Mouse (Mus musculus) limb, embryonic 15.5 days (tissue): ENCODE measurements around the gene Mtmr3. TPM values are rescaled to one million over a fixed set of nuclear protein-coding genes. Genes with fewer than 3 reads are reported as not detected.
A peak's percentile ranks its signal among the peaks of the same experiment; 100 is the strongest.

Source experiments
- ATAC-seq: fragments of 200-750 bp; cut with Nextera tagmentation; 2 replicates; pipeline ENCODE4 v1.8.0; 2017; ENCODE audit warnings: low read depth, moderate TSS enrichment; ENCODE audit not compliant: insufficient number of reproducible peaks, low FRiP score, low TSS enrichment
- H3K27ac ChIP-seq: fragments of 300-500 bp; sonication (generic); 2 replicates; pipeline ENCODE4 v1.5.1; 2015; ENCODE audit warnings: moderate library complexity, mild to moderate bottlenecking, inconsistent platforms
- H3K27me3 ChIP-seq: fragments of 300-500 bp; sonication (generic); 2 replicates; pipeline ENCODE4 v1.6.1; 2015; ENCODE audit warnings: inconsistent platforms
- H3K36me3 ChIP-seq: fragments of 300-500 bp; sonication (generic); 2 replicates; pipeline ENCODE4 v1.6.1; 2015; ENCODE audit warnings: inconsistent platforms
- H3K4me1 ChIP-seq: fragments of 300-500 bp; sonication (generic); 2 replicates; pipeline ENCODE4 v1.6.1; 2015; ENCODE audit warnings: inconsistent platforms
- H3K4me2 ChIP-seq: fragments of 300-500 bp; sonication (generic); 2 replicates; pipeline ENCODE4 v1.6.1; 2015; ENCODE audit warnings: mild to moderate bottlenecking, inconsistent platforms
- H3K4me3 ChIP-seq: fragments of 300-500 bp; sonication (generic); 2 replicates; pipeline ENCODE4 v1.5.1; 2015; ENCODE audit warnings: mild to moderate bottlenecking, inconsistent platforms
- H3K9ac ChIP-seq: fragments of 300-500 bp; sonication (generic); 2 replicates; pipeline ENCODE4 v1.6.1; 2015; ENCODE audit warnings: inconsistent platforms
- H3K9me3 ChIP-seq: fragments of 300-500 bp; sonication (generic); 2 replicates; pipeline ENCODE4 v1.6.1; 2016; ENCODE audit warnings: inconsistent platforms
- WGBS: fragments of 180-500 bp; shearing (Covaris S2); methylation state at CpG from one replicate; pipeline ENCODE4 v1.1.7; 2015; 5-methylcytosine and 5-hydroxymethylcytosine counted together
- polyA plus RNA-seq: library from polyadenylated mRNA; unstranded; fragments of >200 nt; fragmentation: Nextera tagmentation; extraction: Ambion mirVana; gene quantifications from 2 replicates; pipeline ENCODE4 v1.2.1, GENCODE M21; 2015

Mtmr3 gene
- polyA plus RNA-seq, 1 experiment from 2014 or later: 26.6 TPM

DNA sequence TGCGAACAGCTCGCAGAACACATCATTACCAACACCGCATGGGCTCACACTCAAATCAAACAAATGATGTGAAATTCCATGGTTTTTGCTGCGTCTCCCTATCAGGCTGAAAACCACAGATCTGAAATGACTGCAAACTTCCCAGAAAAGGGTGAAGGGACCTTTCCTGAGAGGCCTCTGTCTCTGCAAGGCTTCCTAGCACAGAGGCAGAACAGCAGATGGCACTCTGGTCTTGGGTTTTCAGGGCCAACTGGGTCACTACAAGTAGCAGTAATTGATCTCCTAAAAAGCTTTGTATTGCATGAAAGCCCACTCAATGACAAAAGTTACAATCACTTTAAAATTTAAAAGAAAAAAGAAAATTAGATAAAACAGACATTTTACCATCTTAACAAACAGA, 93.8 kb downstream of the Mtmr3 start:
- H3K4me2 ChIP-seq: no peak overlapping the region
- 91% methylated on average over 4 of the region's 4 CpGs for WGBS
- H3K9me3 ChIP-seq: no peaks in the 10 kb centered on the region
- H3K27ac ChIP-seq: no peak overlapping the region
- no peaks in the 10 kb centered on the region for H3K27me3 ChIP-seq
- H3K36me3 ChIP-seq: peaks cover 64% of the 10 kb centered on the region
- no peaks in the 10 kb centered on the region for H3K4me1 ChIP-seq
- ATAC-seq: no peak
- H3K4me3 ChIP-seq: no peak overlapping the region
- no peak overlapping the region for H3K9ac ChIP-seq

DNA sequence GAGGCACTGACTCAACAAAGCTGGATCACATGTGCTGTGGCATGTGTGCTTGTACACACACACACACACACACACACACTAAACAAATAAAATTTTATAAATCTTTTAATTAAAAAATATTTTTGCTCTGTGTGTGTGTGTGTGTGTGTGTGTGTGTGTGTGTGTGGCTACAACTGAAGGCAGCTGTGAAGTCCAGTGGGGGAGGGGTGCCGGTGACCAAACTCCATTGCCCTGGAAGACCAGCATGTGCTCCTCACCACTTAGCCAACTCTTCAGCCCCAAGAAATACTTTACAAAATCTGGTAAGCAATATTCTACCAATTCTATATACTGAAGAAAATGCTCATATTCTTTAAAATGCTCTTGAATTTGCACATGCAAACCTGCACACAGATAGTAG, 94.4 kb downstream of the Mtmr3 start:
- Histone ChIP-seq H3K36me3 (peaks cover 62% of the 10 kb centered on the region), H3K27ac (no peak overlapping the region), H3K9me3 (no peaks in the 10 kb centered on the region), H3K9ac (no peak overlapping the region), H3K4me2 (no peak overlapping the region), H3K4me3 (no peak overlapping the region), H3K4me1 (no peaks in the 10 kb centered on the region), H3K27me3 (no peaks in the 10 kb centered on the region)
- WGBS: 100% methylated on average over 1 of the region's 1 CpGs
- ATAC-seq: no peak

DNA sequence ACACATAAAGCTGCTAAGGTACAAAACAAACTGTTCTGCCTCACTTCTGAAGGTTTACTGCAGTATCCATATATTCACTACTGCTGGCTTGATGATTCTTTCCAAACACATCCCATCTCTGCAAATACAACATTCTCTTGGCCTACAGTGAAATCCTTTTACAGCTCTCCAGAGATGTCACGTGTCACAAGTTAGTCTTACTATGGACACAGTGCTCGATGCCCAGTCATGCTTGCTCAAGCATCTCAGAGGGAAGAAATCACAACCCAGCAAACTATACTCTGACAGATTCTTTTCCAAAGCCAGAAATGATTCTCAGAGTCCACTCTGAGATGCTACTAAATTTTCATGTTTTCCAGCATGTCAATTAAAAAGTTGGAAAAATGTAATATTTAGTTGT, 95.2 kb downstream of the Mtmr3 start:
- Histone ChIP-seq H3K27ac (no peak overlapping the region), H3K27me3 (no peaks in the 10 kb centered on the region), H3K4me2 (no peak overlapping the region), H3K9ac (no peak overlapping the region), H3K4me1 (no peaks in the 10 kb centered on the region), H3K36me3 (peaks cover 63% of the 10 kb centered on the region), H3K4me3 (no peak overlapping the region), H3K9me3 (no peaks in the 10 kb centered on the region)
- WGBS: 88% methylated on average over 2 of the region's 2 CpGs
- no peak for ATAC-seq

DNA sequence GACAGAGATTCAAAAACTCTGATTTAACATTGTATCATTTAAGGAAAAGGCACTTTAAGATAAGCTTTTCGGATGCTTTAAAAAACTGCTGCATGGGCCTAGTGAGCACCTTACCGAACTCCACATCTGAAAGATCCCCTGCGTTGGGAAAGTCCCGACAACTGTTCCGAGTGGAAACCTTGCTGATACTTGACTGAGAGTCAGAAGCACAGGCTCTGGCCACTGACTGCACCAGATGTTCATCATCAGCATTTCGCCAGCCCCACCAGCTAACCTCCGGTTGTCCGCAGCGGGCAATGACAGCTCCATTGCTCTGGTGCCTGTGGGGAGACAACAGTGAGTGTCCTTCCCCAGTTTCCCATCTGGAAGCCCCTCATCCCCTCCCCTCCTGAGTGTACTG, 95.9 kb downstream of the Mtmr3 start:
- no peak overlapping the region for H3K9ac ChIP-seq
- H3K4me3 ChIP-seq: no peak overlapping the region
- no peak overlapping the region for H3K27ac ChIP-seq
- H3K27me3 ChIP-seq: no peaks in the 10 kb centered on the region
- WGBS: 88% methylated on average over 9 of the region's 9 CpGs
- no peaks in the 10 kb centered on the region for H3K4me1 ChIP-seq
- H3K36me3 ChIP-seq: peaks cover 56% of the 10 kb centered on the region
- ATAC-seq: no peak
- H3K9me3 ChIP-seq: no peaks in the 10 kb centered on the region
- H3K4me2 ChIP-seq: no peak overlapping the region

GRCm38 (mm10) chr11:4497501-4498118, 97.1 kb downstream of the Mtmr3 start:
- Histone ChIP-seq H3K9ac (no peak overlapping the region), H3K4me2 (no peak overlapping the region), H3K27me3 (no peaks in the 10 kb centered on the region), H3K36me3 (peaks cover 54% of the 10 kb centered on the region), H3K4me1 (no peaks in the 10 kb centered on the region), H3K9me3 (no peaks in the 10 kb centered on the region), H3K4me3 (no peak overlapping the region), H3K27ac (no peak overlapping the region)
- 82% methylated on average over 10 of the region's 10 CpGs for WGBS
- ATAC-seq: no peak

DNA sequence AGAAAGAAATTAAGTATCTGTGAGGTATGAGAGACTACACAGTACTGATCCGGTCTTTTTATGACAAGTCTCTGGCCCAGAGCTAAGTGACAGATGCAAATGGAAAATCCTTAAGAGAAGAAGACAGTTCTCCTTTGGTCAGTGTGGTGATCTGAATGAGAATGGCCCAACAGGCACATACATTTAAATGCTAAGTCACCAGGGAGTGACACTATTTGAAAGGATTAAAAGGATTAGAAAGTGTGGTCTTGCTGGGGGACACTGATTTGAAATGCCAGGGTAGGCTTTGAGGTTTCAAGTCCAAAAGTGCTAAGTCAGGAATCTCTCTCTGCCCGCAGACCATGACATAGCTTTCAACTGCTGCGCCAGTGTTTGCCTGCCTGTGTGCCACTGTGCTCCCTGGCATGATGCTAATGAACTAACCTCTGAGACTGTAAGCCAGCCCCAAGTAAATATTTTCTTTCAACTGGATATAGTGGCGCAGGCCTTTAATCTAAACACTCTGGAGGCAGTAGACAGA, 99.6 kb downstream of the Mtmr3 start:
- ATAC-seq: no peak
- H3K4me2 ChIP-seq: no peak overlapping the region
- H3K27ac ChIP-seq: no peak overlapping the region
- peaks cover 71% of the 10 kb centered on the region for H3K36me3 ChIP-seq
- no peaks in the 10 kb centered on the region for H3K4me1 ChIP-seq
- no peaks in the 10 kb centered on the region for H3K9me3 ChIP-seq
- no peak overlapping the region for H3K4me3 ChIP-seq
- no peak overlapping the region for H3K9ac ChIP-seq
- 92% methylated on average over 4 of the region's 4 CpGs for WGBS
- H3K27me3 ChIP-seq: no peaks in the 10 kb centered on the region

- WGBS: 85% methylated on average over 4 of the region's 4 CpGs
- 0 out of 2 replicates have a peak, but pooled peaks cover 4% of the 10 kb centered on the region for H3K4me1 ChIP-seq
- no peak overlapping the region for H3K27ac ChIP-seq
- ATAC-seq: no peak
- H3K36me3 ChIP-seq: peaks cover 90% of the 10 kb centered on the region
- H3K9me3 ChIP-seq: no peaks in the 10 kb centered on the region
- no peaks in the 10 kb centered on the region for H3K27me3 ChIP-seq
- H3K9ac ChIP-seq: no peak overlapping the region
- H3K4me2 ChIP-seq: no peak overlapping the region
- H3K4me3 ChIP-seq: no peak overlapping the region
These were observed 105.5 kb downstream of the Mtmr3 start for GRCm38 (mm10) chr11:4489207-4489606.

- Histone ChIP-seq H3K27me3 (no peaks in the 10 kb centered on the region), H3K4me1 (0 out of 2 replicates have a peak, but pooled peaks cover 4% of the 10 kb centered on the region), H3K4me3 (no peak overlapping the region), H3K36me3 (peaks cover 94% of the 10 kb centered on the region), H3K9me3 (no peaks in the 10 kb centered on the region), H3K9ac (no peak overlapping the region), H3K27ac (no peak overlapping the region), H3K4me2 (no peak overlapping the region)
- 92% methylated on average over 2 of the region's 2 CpGs for WGBS
- ATAC-seq: no peak
These were observed 105.9 kb downstream of the Mtmr3 start for GRCm38 (mm10) chr11:4488798-4489197.

- no peak overlapping the region for H3K4me2 ChIP-seq
- ATAC-seq: no peak
- H3K36me3 ChIP-seq: peaks cover 98% of the 10 kb centered on the region
- no peaks in the 10 kb centered on the region for H3K27me3 ChIP-seq
- no peak overlapping the region for H3K27ac ChIP-seq
- no peak overlapping the region for H3K4me3 ChIP-seq
- 95% methylated on average over 13 of the region's 13 CpGs for WGBS
- 0 out of 2 replicates have a peak, but pooled peaks cover 4% of the 10 kb centered on the region for H3K4me1 ChIP-seq
- no peak overlapping the region for H3K9ac ChIP-seq
- no peaks in the 10 kb centered on the region for H3K9me3 ChIP-seq
These were observed 106.3 kb downstream of the Mtmr3 start for GRCm38 (mm10) chr11:4488367-4488766.

- Histone ChIP-seq H3K4me1 (0 out of 2 replicates have a peak, but pooled peaks cover 4% of the 10 kb centered on the region), H3K27me3 (no peaks in the 10 kb centered on the region), H3K4me2 (no peak overlapping the region), H3K4me3 (no peak overlapping the region), H3K9me3 (no peaks in the 10 kb centered on the region), H3K36me3 (peaks cover 99% of the 10 kb centered on the region), H3K9ac (no peak overlapping the region), H3K27ac (no peak overlapping the region)
- 82% methylated on average over 8 of the region's 8 CpGs for WGBS
- peak; percentile 71; the same call in 1 of the 2 replicates for ATAC-seq
These were observed 107.2 kb downstream of the Mtmr3 start for GRCm38 (mm10) chr11:4487401-4487965.

- WGBS: 92% methylated on average over 5 of the region's 5 CpGs
- no peak overlapping the region for H3K4me2 ChIP-seq
- H3K27me3 ChIP-seq: no peaks in the 10 kb centered on the region
- peaks cover 97% of the 10 kb centered on the region for H3K36me3 ChIP-seq
- no peak overlapping the region for H3K27ac ChIP-seq
- 0 out of 2 replicates have a peak, but pooled peaks cover 4% of the 10 kb centered on the region for H3K4me1 ChIP-seq
- H3K4me3 ChIP-seq: no peak overlapping the region
- no peak for ATAC-seq
- no peak overlapping the region for H3K9ac ChIP-seq
- no peaks in the 10 kb centered on the region for H3K9me3 ChIP-seq
These were observed 110.1 kb downstream of the Mtmr3 start for GRCm38 (mm10) chr11:4484541-4484940.

DNA sequence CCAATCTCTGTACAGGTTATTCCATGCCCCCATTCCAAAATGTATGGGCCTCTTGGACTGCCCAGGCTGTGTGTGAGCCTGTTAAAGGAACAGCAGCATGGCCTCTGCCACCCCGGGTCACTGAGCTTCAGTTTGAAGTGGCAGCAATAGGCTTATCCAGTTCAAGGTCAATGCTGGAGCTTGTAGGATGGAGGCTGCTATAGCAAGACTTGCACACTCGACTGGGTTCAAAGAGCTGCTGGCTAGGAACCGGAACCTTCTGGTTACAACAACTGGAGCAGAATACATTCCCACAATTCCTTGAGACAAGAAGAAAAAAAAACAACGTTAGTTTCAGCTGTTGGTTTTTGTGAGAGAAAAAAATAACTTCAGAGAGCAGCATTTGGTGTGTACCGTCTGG, 112.0 kb downstream of the Mtmr3 start:
- Histone ChIP-seq H3K9me3 (no peaks in the 10 kb centered on the region), H3K27me3 (no peaks in the 10 kb centered on the region), H3K9ac (no peak overlapping the region), H3K4me2 (no peak overlapping the region), H3K36me3 (peaks cover 91% of the 10 kb centered on the region), H3K4me3 (no peak overlapping the region), H3K27ac (no peak overlapping the region), H3K4me1 (0 out of 2 replicates have a peak, but pooled peaks cover 3% of the 10 kb centered on the region)
- 93% methylated on average over 5 of the region's 5 CpGs for WGBS
- ATAC-seq: no peak
